Mouse (Mus musculus): Measurements from ENCODE around the gene Kif18b. TPM values are rescaled to one million over a fixed set of nuclear protein-coding genes. Genes with fewer than 3 reads are reported as not detected.
A peak's percentile ranks its signal among the peaks of the same experiment; 100 is the strongest.

Kif18b gene
- total RNA-seq (2021), result under 1 TPM; 0.16 to 0.44 TPM

- DNase-seq (ENCODE audit: low spot score in 2 of 2), result peak; percentile 90 to 91
- intact Hi-C loops (cut with DNase I), result no loop called here
These were observed at the start of gene Kif18b for GRCm38 (mm10) chr11:102924557-102925350. Gene Kif18b, minus strand, starts transcription at chr11:102925124.

- intact Hi-C loops (cut with DNase I), result no loop called here
- no peak for DNase-seq (ENCODE audit: low spot score in 2 of 2)
These were observed 47.4 kb upstream of the Kif18b start for GRCm38 (mm10) chr11:102972326-102972725.

- intact Hi-C loops (cut with DNase I), result no loop called here
- DNase-seq (ENCODE audit: low spot score in 2 of 2), result no peak
These were observed 46.7 kb upstream of the Kif18b start for GRCm38 (mm10) chr11:102971604-102972003.

- no peak for DNase-seq (ENCODE audit: low spot score in 2 of 2)
- intact Hi-C loops (cut with DNase I), result no loop called here
These were observed 39.7 kb upstream of the Kif18b start for GRCm38 (mm10) chr11:102964547-102965091.

- intact Hi-C loops (cut with DNase I), result no loop called here
These were observed 39.1 kb upstream of the Kif18b start for GRCm38 (mm10) chr11:102963855-102964546.

GRCm38 (mm10) chr11:102963246-102963854 is 38.4 kb upstream of the Kif18b start:
- intact Hi-C loops (cut with DNase I), result no loop called here
- no peak for DNase-seq (ENCODE audit: low spot score in 2 of 2)

More at GRCm38 (mm10) chr11:102963855-102964546, 39.1 kb upstream of the Kif18b start:
- DNase-seq (ENCODE audit: low spot score in 2 of 2), result no peak

DNA sequence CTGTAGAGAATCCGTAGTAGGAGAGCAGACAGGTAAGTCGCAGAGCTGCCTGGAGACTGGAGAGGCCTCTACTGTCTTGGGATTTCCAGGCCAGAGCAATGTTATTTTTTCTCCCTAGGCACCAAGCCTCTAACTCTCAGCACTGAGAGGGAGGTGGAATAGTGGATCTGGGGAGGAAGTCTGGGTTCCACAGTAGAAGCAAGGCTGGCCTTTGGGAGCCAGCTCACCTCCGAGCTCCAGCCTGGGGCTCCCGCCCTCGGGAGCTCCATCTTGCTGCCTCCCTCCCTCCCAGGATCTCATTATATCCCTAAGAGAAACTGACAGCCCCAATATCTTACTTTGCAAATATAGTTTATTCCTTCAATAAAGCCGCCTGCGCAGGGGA is 37.9 kb upstream of the Kif18b start:
- DNase-seq (ENCODE audit: low spot score in 2 of 2), result no peak
- intact Hi-C loops (cut with DNase I), result no loop called here

DNA sequence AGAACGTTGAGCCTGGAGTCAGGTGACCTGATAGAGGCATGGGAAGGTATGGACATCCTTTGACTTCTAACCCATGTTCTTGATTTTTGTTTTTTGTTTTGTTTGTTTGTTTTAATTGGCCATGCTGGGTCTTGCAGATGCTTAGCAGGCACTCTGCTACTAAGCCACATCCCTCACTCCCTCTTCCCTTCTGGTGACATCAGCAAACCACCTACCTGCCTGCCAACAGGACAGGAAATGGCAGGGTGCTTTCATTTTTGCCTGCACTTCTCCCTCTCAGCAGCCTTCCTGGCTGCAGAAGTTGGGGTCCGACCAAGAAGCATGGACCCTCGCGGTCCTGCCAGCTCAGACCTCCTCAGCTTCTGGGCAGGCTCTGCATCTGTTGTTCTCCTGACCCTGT is 36.2 kb upstream of the Kif18b start:
- intact Hi-C loops (cut with DNase I), result no loop called here
- no peak for DNase-seq (ENCODE audit: low spot score in 2 of 2)

- intact Hi-C loops (cut with DNase I), result no loop called here
- DNase-seq (ENCODE audit: low spot score in 2 of 2), result no peak
These were observed 33.9 kb upstream of the Kif18b start for GRCm38 (mm10) chr11:102958870-102959269.

- DNase-seq (ENCODE audit: low spot score in 2 of 2), result no peak
- intact Hi-C loops (cut with DNase I), result no loop called here
These were observed 33.5 kb upstream of the Kif18b start for GRCm38 (mm10) chr11:102958431-102958830.

DNA sequence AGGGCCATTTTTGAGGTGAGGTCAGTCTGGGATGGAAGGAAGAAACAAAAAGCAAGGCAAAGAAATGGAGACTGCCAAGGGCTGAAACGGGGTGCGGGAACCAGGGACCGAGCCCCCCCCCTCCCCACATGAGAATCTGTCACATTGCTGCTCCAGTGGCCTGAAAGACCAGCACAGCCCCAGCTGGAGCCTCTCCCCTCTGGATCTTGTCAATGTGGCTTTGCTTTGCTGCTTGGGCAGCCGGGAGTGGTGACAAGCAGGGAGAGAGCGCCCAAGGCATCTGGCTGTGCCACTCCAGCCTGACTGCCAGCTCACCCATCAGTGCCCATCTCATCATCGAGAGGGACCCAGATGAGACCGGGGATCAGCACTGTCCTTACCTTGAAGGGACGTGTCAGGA is 32.8 kb upstream of the Kif18b start:
- DNase-seq (ENCODE audit: low spot score in 2 of 2), result no peak
- intact Hi-C loops (cut with DNase I), result no loop called here

- DNase-seq (ENCODE audit: low spot score in 2 of 2), result no peak
- intact Hi-C loops (cut with DNase I), result no loop called here
These were observed 32.2 kb upstream of the Kif18b start for GRCm38 (mm10) chr11:102956962-102957614.

GRCm38 (mm10) chr11:102952922-102953321 is 28.0 kb upstream of the Kif18b start:
- intact Hi-C loops (cut with DNase I), result loop anchor here (5.0 kb wide), 1 partner anchor 39 kb away; no protein-coding TSS in a partner anchor
- DNase-seq (ENCODE audit: low spot score in 2 of 2), result no peak

GRCm38 (mm10) chr11:102948043-102948961 is 23.4 kb upstream of the Kif18b start:
- intact Hi-C loops (cut with DNase I), result loop anchor here (5.0 kb wide), 1 partner anchor 36 kb away; no protein-coding TSS in a partner anchor
- DNase-seq (ENCODE audit: low spot score in 2 of 2), result peak in 1 of 2 experiments; percentile 26

GRCm38 (mm10) chr11:102946992-102947343 is 22.0 kb upstream of the Kif18b start:
- no peak for DNase-seq (ENCODE audit: low spot score in 2 of 2)
- intact Hi-C loops (cut with DNase I), result loop anchor here (5.0 kb wide), 1 partner anchor 35 kb away; no protein-coding TSS in a partner anchor

- DNase-seq (ENCODE audit: low spot score in 2 of 2), result peak; percentile 35 to 68
- intact Hi-C loops (cut with DNase I), result loop anchor here (5.0 kb wide), 1 partner anchor 34 kb away; no protein-coding TSS in a partner anchor
These were observed 21.5 kb upstream of the Kif18b start, which contains the start of gene C1ql1 for GRCm38 (mm10) chr11:102946265-102946991. Gene C1ql1, minus strand, starts transcription at chr11:102946688.

- DNase-seq (ENCODE audit: low spot score in 2 of 2), result no peak
- intact Hi-C loops (cut with DNase I), result loop anchor here (5.0 kb wide), 1 partner anchor 33 kb away; no protein-coding TSS in a partner anchor
These were observed 20.7 kb upstream of the Kif18b start for GRCm38 (mm10) chr11:102945306-102946264.
